Mouse (Mus musculus) layer of hippocampus, adult 9-10 months (tissue): Measurements from ENCODE around the gene Olfr103.
A peak's percentile ranks its signal among the peaks of the same experiment; 100 is the strongest.

ENCODE experiments used
- DNase-seq: peaks from one replicate; pipeline ENCODE4 v3.0.0; 2022; ENCODE audit warnings: low spot score

The Olfr103 gene

GRCm38 (mm10) chr17:37339598-37339997, at the start of gene Olfr103:
Gene Olfr103 (minus strand): TSS chr17:37339698.
- DNase-seq = no peak

- DNase-seq = no peak
These were observed 39.2 kb upstream of the Olfr103 start, which contains the start of gene Olfr105-ps for GRCm38 (mm10) chr17:37378733-37379132. Gene Olfr105-ps (plus strand): TSS chr17:37379033.

- DNase-seq = no peak
These were observed 19.8 kb upstream of the Olfr103 start, which contains the start of gene Olfr104-ps for GRCm38 (mm10) chr17:37359282-37359681. Gene Olfr104-ps (plus strand): TSS chr17:37359582.

- no peak for DNase-seq
These were observed 22.5 kb downstream of the Olfr103 start, which contains the start of gene Olfr102 for GRCm38 (mm10) chr17:37316954-37317353. Gene Olfr102 (minus strand): TSS chr17:37317054.

- no peak for DNase-seq
These were observed 29.3 kb downstream of the Olfr103 start for GRCm38 (mm10) chr17:37310146-37310699.

GRCm38 (mm10) chr17:37308483-37308882, 31.0 kb downstream of the Olfr103 start:
- peak; percentile 6 for DNase-seq

- DNase-seq = no peak
These were observed 35.3 kb downstream of the Olfr103 start, which contains the start of gene Olfr101 for GRCm38 (mm10) chr17:37304213-37304612. Gene Olfr101 (minus strand): TSS chr17:37304313.
